Mouse (Mus musculus) frontal cortex, adult 2 months (tissue): Measurements from ENCODE around the gene Adgrg3. TPM values are rescaled to one million over a fixed set of nuclear protein-coding genes. Genes with fewer than 3 reads are reported as not detected.

ENCODE experiments used
- DNase-seq, 2 experiments: peaks; one replicate each; pipeline ENCODE4 v3.0.0; 2022; ENCODE audit warnings: low spot score in 1 of 2; ENCODE audit errors: extremely low spot score in 1 of 2
- polyA plus RNA-seq: library from polyadenylated mRNA; depleted of rRNA; stranded (reverse); fragments of >200 nt; gene quantifications from 2 replicates; pipeline ENCODE4 v1.2.3, GENCODE M21; 2012; rRNA removed

Adgrg3 gene
- polyA plus RNA-seq, 1 experiment = 0.54 TPM

DNA sequence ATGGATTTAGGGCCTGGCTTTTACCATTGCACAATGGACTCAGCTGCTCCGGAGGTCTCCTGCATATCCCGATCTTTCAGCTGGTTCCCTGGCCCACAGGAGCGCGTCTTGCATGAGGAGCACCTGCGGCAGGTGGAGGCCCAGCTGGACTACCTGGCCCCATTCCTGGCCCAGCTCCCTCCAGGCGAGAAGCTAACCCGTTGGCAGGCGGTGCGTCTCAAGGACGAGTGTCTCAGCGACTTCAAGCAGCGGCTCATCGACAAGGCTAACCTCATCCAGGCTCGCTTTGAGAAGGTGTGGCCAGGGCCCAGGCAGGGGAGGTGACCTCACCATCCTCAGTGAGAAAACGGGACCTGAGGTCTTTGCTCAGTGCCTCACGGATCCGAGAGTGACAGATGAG is 58.7 kb downstream of the Adgrg3 start:
- DNase-seq = no peak

- no peak for DNase-seq
Observed at GRCm38 (mm10) chr8:95078055-95078454, 60.6 kb downstream of the Adgrg3 start.

- DNase-seq = no peak
Observed at GRCm38 (mm10) chr8:95079305-95079704, 61.8 kb downstream of the Adgrg3 start.

GRCm38 (mm10) chr8:95080381-95081341 is 63.2 kb downstream of the Adgrg3 start, which contains the start of gene Katnb1:
TSS of gene Katnb1 (plus strand) at chr8:95081186.
- DNase-seq = peak; percentile 100

DNA sequence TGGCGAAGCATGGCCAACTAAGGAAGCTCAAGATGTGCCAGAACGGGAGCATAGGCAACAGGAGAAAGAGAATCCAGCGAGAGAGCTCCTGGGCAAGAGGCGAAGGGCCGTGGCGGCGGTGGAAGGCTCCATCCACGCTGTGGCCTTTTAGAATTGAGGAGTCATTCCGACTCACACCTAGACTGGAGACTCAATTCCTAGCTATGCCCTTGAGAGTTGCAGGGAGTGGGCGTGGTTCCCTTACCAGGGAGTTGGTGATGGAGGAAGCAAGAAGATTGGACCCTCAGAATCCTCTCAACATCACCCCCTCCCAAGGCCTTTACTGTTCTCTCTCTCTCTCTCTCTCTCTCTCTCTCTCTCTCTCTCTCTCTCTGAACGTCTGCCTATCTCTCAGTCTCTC is 64.2 kb downstream of the Adgrg3 start:
- no peak for DNase-seq

DNA sequence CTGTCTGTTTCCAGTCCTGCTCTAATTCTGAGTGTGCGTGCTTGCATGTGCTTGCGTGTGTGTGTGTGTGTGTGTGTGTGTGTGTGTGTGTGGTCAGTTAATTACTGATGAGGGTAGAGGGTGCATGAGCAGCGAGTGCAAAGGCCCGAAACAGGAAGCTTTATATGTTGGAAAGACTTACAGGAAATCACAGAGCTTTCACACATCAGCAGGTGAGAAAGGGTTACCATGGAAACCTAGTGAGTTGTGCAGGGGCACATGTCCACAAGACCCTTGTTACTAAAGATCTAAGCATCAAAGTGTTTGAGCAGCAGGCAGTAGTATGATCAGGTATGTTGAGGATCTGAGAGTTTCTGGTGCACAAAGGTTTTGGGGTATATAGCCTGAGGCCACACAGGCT is 66.8 kb downstream of the Adgrg3 start:
- no peak for DNase-seq

DNA sequence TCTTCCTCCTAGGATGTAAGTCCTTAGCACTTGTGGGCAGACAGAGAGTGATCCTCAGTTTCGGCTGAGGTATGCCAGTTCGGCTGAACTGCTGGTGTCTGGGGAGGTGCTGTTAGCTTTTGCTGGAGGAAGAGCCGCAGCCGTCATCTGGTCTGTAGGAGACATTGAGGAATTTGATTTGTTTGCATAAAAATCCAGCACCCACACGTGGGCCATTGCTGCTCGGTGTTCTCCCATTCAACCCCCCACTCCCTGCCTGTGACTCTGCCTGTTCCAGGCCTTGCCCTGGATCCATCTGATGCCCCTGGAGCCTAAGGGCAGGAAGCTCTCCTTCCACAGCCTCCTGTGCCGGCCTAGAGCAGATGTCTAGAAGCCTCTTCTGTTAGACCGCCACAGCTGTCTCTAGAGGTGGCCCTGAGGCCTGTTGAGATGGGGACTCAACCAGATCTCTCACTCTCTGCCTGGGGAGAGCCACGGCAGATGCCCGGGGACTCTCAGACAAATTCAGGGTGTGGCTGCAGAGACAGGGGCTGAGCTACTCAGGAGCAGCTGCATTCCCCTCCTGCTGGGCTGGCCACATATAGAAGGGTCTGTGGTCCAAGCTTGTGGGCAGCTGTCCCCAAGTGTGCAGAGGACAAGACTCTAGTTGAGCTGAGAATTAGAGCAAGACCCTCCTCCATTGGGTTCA is 67.4 kb downstream of the Adgrg3 start:
- no peak for DNase-seq

DNA sequence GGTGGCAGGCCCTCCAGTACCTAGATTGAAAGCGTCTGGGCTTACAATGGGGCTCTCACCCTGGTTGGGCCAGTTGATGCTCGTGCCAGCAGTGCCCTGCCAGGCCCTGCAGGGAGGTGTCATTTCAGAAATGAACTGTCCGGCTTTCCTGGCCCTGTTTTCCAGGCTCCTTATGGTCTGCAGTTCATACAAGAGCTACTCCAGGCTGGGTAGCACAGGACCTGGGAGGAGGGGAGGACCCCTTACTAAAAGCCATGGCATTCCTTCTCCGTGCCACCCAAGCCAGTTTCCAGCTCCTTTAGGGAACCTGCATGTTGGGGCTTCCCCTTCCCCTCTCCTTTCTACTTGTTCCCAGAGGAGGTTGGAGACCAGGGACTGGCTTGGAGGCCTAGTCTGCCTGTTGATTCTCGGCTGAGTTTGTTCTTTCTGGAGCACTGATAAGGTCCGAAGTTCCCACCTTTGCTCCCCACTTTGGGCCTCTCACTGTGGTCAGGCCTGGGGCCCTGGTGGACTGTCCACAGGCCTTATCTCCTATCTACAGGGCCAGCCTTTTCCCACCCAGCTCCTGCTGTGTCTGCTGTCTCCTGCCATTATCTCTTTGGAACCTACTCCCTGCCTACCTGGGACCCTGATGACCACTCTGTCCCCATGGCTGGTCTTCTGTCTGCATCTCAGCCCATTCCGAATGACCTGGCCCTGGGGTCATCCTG is 68.1 kb downstream of the Adgrg3 start:
- no peak for DNase-seq

- no peak for DNase-seq
Observed at GRCm38 (mm10) chr8:95093574-95093973, 76.1 kb downstream of the Adgrg3 start.

Other genes with a start within 250 kb of the Adgrg3 start
- 470 and 510 TPM in 2 replicates for gene Cx3cl1, start 245.7 kb upstream of the Adgrg3 start, polyA plus RNA-seq
- gene Ccl17, start 207.2 kb upstream of the Adgrg3 start, polyA plus RNA-seq = 2.2 and 3.1 TPM in 2 replicates
- 94.0 and 109 TPM in 2 replicates for gene Coq9, start 179.4 kb upstream of the Adgrg3 start, polyA plus RNA-seq
- 40.5 and 44.8 TPM in 2 replicates for gene Ciapin1, start 179.3 kb upstream of the Adgrg3 start, polyA plus RNA-seq
- 99.6 and 111 TPM in 2 replicates for gene Polr2c, start 160.2 kb upstream of the Adgrg3 start, polyA plus RNA-seq
- gene Dok4, start 141.4 kb upstream of the Adgrg3 start, polyA plus RNA-seq = 19.4 and 21.0 TPM in 2 replicates
- gene Ccdc102a, start 99.6 kb upstream of the Adgrg3 start, polyA plus RNA-seq = 2.9 and 3.1 TPM in 2 replicates
- gene Adgrg5, start 94.0 kb upstream of the Adgrg3 start, polyA plus RNA-seq = 0.04 and 0.06 TPM in 2 replicates
- 127 and 147 TPM in 2 replicates for gene Adgrg1, start 42.9 kb upstream of the Adgrg3 start, polyA plus RNA-seq
- 0.80 and 1.2 TPM in 2 replicates for gene Drc7, start 37.4 kb downstream of the Adgrg3 start, polyA plus RNA-seq
- 50.8 and 53.0 TPM in 2 replicates for gene Katnb1, start 63.5 kb downstream of the Adgrg3 start, polyA plus RNA-seq
- 60.9 and 65.7 TPM in 2 replicates for gene Kifc3, start 185.1 kb downstream of the Adgrg3 start, polyA plus RNA-seq